Mouse (Mus musculus): ENCODE data around the gene Rpl9-ps6.

The Rpl9-ps6 gene

GRCm38 (mm10) chr19:32486106-32486724, 19.8 kb upstream of the Rpl9-ps6 start:
- in situ Hi-C loops (cut with MboI; ENCODE audit: unreplicated experiment in 2 of 2), result loop anchor here in 1 of 2 experiments (25.0 kb wide), 1 partner anchor 451 kb away; no protein-coding TSS in a partner anchor

- in situ Hi-C loops (cut with MboI; ENCODE audit: unreplicated experiment in 2 of 2), result loop anchor here in 1 of 2 experiments (25.0 kb wide), 1 partner anchor 452 kb away; no protein-coding TSS in a partner anchor
Measured at GRCm38 (mm10) chr19:32485681-32486105, 19.3 kb upstream of the Rpl9-ps6 start, which contains the start of gene Minpp1. TSS of gene Minpp1 (plus strand) at chr19:32485769.

DNA sequence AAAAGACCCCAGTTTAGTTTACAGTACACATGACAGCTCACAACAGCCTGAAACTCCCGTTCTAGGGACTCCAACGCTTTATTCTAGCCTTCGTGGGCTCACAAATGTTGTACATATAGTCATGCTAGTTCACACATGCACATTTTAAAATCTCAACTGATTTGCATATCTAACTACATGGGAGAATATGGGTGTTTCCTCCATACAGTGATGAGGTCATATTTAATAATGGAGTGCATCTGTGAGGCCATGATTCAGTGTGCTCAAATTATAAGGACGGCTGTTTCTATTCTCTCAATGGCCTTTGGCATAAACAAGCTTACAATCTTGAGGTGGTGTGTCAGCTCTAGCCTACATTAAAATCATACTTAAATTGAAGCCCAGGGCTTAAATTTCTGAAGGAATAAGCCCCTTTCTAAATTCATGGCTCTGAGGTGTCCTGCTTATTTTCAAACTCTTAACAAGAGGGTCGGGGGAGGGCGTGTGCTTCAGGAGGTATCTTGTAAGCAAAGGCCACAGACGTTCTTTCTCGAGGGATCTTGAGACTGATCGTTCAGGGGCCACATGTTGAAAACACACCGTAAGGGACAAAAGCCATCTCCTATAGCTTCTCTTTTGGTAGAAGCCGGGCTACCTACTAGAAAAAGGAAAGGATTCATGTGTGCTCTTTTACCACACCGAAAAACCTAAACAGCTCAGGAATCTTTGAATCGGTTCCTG, 18.7 kb upstream of the Rpl9-ps6 start:
- in situ Hi-C loops (cut with MboI; ENCODE audit: unreplicated experiment in 2 of 2), result loop anchor here in 1 of 2 experiments (25.0 kb wide), 1 partner anchor 452 kb away; no protein-coding TSS in a partner anchor

DNA sequence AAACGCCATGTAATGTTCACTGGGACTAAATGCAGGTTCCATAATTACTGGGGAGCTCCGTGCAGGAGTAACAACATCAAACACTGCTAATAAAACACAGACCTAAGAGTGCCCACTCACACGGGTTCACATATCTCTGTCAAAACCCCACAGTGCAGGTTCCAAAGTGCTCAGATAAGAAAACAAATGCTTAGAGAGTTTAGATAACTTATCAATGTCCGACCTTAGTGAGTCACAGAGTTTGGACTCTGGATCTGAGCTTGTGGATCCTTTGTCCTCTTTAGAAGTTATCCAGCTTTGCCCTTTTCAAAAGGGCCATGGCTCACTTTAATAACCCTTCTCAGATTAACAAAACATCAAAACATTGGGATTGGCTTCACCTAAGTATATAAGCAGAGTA, 15.1 kb upstream of the Rpl9-ps6 start:
- in situ Hi-C loops (cut with MboI; ENCODE audit: unreplicated experiment in 2 of 2), result loop anchor here in 1 of 2 experiments (25.0 kb wide), 1 partner anchor 456 kb away; no protein-coding TSS in a partner anchor

DNA sequence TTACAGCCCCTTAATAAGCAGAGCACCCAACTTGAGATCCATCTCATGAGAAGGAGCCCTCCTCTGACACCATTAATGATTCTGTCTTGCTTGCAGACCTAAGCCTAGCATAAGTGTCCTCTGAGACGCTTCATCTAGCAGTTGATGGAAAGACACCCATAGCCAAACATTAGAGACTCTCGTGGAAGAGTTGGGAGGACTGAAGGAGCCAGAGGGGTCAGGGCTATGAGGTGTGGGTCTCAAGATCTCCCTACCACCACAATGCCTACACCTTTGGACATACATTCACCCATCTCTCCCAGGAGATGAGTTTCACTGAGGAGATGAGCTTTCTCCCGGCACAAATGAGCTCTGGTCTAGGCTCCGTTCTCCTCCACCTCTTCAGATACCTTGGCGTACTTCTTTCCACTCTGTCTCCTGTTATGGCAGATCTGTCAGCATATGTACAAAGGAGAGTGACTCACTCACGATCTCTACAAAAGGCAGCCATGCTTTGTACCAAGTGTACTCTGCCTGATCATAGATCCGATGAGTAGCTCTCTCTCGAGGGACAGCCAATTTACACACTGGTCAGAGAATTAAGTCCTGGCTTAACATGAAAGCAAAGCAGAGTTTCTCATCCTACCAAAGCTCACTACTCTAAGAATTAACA, 14.5 kb upstream of the Rpl9-ps6 start:
- in situ Hi-C loops (cut with MboI; ENCODE audit: unreplicated experiment in 2 of 2), result loop anchor here in 1 of 2 experiments (25.0 kb wide), 1 partner anchor 456 kb away; no protein-coding TSS in a partner anchor

DNA sequence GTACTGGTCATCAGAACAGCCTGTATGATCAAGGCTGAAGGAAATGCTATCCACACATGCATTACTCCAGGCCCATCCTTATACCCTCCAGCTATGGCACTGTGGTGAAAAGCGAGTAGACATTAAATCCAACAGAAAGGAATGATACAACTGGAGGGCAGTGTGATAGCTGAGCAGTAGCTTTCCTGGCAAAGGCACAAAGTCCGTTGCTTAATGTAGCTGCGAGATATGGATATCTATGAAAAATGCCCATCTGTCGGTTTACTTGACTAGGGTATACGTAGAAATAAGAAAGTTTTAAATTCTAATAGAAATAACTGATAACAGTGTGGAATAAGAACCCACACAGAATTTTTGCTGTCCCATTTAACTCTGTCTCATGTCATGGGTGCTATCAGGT, 13.9 kb upstream of the Rpl9-ps6 start:
- in situ Hi-C loops (cut with MboI; ENCODE audit: unreplicated experiment in 2 of 2), result loop anchor here in 1 of 2 experiments (25.0 kb wide), 1 partner anchor 457 kb away; no protein-coding TSS in a partner anchor

- in situ Hi-C loops (cut with MboI; ENCODE audit: unreplicated experiment in 2 of 2), result loop anchor here (10.0 to 25.0 kb wide), 2 partner anchors 208 to 461 kb away; no protein-coding TSS in a partner anchor
Measured at GRCm38 (mm10) chr19:32476712-32477052, 10.3 kb upstream of the Rpl9-ps6 start.

DNA sequence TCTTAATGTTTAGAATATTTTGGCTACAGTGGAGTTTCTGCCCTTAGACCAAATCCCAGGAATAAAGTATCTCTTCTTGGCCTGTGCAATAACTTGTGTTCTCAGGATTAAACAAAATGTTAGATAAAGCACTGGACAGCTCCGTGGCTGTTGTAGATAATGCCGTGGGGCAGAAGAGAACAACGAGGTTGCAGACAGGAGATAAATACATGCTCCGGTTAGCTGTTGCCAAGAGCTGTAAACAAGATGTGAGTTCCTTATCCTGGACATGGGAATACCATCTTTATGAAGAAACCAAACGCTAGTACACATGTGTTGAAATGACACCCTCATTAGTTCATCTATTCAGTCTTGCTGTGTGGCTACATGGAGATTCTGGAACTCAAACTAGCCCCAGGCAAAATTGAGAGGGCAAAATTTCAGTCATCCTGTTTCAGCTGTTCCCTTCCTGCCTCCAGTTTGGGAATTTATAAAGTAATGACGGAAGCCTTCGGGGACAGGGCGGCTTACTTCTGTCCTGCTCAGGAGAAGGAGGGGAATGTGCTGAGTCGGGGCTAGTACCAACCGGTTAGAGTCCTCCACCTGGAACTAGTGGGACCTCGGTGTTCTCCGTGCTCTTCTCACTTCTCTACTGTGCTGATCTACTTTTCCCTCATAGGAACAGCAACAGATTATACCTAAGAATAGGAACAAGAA, 9.8 kb upstream of the Rpl9-ps6 start:
- in situ Hi-C loops (cut with MboI; ENCODE audit: unreplicated experiment in 2 of 2), result loop anchor here (10.0 to 25.0 kb wide), 2 partner anchors 209 to 461 kb away; no protein-coding TSS in a partner anchor

DNA sequence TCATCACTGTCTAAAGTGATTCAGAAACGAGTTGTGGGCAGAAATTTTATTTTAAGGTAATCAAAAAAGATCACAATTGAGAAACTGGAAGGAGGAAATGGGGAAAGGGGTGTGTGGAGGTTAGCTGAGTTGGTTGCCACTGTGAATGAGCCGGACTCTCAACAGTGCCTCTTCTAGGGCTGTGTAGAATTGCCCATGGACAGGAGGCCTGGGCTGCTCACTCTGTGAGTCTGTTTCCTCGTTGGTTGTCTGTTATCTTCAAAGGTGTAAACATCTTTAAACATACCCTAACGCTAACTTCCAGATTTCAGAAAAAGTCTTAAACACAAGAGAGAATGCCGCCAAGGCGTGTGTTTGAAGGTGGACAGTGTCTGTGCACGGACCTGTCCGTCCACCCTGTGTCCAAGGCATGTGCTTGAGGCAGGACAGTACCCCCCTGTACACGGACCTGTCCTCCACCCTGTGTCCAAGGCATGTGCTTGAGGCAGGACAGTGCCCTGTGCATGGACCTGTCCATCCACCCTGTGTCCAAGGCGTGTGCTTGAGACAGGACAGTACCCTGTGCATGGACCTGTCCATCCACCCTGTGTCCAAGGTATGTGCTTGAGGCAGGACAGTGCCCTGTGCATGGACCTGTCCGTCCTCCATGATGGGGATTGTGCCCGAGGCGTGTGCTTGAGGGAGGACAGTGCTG, 4.3 kb upstream of the Rpl9-ps6 start:
- in situ Hi-C loops (cut with MboI; ENCODE audit: unreplicated experiment in 2 of 2), result loop anchor here (10.0 to 25.0 kb wide), 2 partner anchors 214 to 1633 kb away; no protein-coding TSS in a partner anchor

GRCm38 (mm10) chr19:32470059-32470497, 3.7 kb upstream of the Rpl9-ps6 start:
- in situ Hi-C loops (cut with MboI; ENCODE audit: unreplicated experiment in 2 of 2), result loop anchor here (10.0 to 25.0 kb wide), 2 partner anchors 215 to 1633 kb away; no protein-coding TSS in a partner anchor

- in situ Hi-C loops (cut with MboI; ENCODE audit: unreplicated experiment in 2 of 2), result loop anchor here in 1 of 2 experiments (25.0 kb wide), 1 partner anchor 1630 kb away; no protein-coding TSS in a partner anchor
Measured at GRCm38 (mm10) chr19:32467325-32467724, 947 bp upstream of the Rpl9-ps6 start.

DNA sequence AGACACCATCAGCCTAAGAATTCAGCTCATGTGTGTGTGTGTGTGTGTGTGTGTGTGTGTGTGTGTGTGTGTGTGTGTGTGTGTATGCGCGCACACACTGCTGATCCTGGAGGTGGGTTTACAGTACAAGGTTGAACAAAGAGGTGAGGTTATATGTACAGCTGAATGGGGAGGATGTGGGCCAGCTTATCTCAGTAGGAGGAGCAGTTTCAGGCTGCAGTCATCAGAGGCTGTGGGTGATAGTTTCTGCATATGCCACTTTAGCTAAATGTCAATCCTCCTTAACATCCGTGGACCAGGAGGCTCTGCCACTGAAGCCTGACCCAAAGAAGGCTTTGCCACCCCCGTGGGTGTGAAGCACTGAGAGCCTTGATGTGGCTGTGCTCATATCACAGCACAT, 1.1 kb downstream of the Rpl9-ps6 start:
- in situ Hi-C loops (cut with MboI; ENCODE audit: unreplicated experiment in 2 of 2), result loop anchor here in 1 of 2 experiments (25.0 kb wide), 1 partner anchor 1628 kb away; no protein-coding TSS in a partner anchor

- in situ Hi-C loops (cut with MboI; ENCODE audit: unreplicated experiment in 2 of 2), result loop anchor here in 1 of 2 experiments (25.0 kb wide), 1 partner anchor 1626 kb away; no protein-coding TSS in a partner anchor
Measured at GRCm38 (mm10) chr19:32463037-32463436, 3.3 kb downstream of the Rpl9-ps6 start.

DNA sequence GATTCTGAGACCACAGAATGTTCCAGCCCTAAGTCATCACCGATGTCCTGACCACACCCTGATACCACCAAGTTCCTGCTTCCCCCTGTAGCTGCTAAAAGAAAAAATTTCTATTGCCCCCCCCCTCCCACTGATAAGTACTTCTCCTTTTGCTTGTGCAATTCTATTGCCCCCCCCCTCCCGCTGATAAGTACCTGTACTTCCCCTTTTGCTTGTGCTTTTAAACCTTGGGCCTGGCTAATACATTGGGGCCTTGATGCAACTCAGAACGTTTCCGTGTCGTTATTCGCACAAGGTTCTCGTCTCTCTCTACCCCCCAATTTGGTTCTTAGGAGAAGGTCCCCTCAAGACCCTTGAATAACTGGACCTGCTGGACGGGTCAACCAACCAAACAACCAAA, 8.7 kb downstream of the Rpl9-ps6 start:
- in situ Hi-C loops (cut with MboI; ENCODE audit: unreplicated experiment in 2 of 2), result loop anchor here in 1 of 2 experiments (25.0 kb wide), 1 partner anchor 1620 kb away; no protein-coding TSS in a partner anchor

DNA sequence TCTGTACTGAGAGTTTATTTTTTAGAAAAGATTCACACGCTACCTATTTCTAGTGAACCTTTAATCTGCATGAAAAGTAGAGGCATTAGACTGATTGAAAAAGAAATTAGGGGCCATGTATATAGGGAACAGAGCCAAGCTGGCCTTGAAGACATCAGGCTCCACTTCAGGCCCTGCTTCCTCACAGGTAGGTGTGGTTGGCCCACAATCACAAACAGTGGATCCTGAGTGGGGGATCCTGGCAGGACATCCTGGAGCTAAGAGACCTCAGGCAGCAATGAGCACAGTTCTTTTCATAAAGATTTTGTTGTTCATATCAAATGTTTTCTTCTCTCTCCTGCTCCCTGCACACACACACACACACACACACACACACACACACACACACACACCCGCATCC, 9.6 kb downstream of the Rpl9-ps6 start:
- in situ Hi-C loops (cut with MboI; ENCODE audit: unreplicated experiment in 2 of 2), result loop anchor here in 1 of 2 experiments (25.0 kb wide), 1 partner anchor 1619 kb away; no protein-coding TSS in a partner anchor

DNA sequence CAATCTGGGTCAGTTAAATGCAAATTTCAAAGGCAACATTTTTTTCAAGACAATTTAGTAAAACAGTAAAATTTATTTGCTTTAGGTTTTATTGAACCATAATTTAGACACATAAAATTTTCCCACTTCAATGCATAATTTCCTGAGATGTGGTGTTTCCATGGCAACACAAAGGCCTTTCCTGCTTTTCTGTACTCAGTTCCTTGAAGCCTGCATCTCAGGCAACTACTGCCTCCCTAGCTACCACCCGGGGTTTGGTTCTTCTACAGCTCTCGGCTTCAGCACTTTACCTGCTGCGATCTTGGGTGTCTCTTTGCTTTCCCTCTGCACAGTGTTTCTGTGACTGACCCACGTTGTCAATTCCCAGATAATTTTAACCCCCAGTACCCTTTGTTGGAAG, 14.1 kb downstream of the Rpl9-ps6 start:
- in situ Hi-C loops (cut with MboI; ENCODE audit: unreplicated experiment in 2 of 2), result loop anchor here in 1 of 2 experiments (25.0 kb wide), 1 partner anchor 1615 kb away; no protein-coding TSS in a partner anchor

DNA sequence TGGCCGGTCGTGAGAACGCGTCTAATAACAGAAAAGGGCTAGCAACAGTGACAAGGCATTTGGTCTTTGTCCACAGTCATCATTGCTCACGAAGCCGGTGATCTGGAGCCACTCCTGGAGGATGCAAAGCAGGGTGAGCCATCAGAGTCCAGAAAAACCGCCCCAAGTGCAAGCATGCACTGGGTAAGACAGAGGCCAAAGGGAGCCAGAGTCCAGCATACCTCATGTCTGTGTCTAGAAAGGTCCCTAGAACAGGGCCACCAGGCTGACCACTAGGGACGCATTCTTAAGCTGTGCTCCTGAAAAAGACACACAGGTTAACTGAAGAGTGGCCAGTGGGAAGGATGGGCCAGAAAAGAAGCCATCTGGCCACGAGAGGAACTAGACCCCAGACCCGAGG, 17.4 kb downstream of the Rpl9-ps6 start:
- in situ Hi-C loops (cut with MboI; ENCODE audit: unreplicated experiment in 2 of 2), result no loop called here

DNA sequence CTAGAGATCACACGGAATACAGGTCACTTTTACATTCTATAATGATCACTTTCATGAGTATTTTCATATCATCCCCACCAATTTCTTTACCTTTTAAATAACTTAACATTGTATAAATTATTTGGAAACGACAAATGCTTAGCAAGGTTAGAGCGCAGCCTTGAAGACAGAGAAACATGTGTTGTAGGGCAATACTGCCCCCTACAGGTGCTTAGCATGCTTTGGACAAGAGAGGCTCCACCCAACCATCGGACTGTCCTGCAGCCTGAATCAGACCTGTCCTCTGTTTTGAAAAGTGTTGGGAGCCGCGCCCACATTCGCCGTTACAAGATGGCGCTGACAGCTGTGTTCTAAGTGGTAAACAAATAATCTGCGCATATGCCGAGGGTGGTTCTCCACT, 24.8 kb downstream of the Rpl9-ps6 start:
- in situ Hi-C loops (cut with MboI; ENCODE audit: unreplicated experiment in 2 of 2), result loop anchor here in 1 of 2 experiments (5.0 kb wide), 1 partner anchor 469 kb away; no protein-coding TSS in a partner anchor

- in situ Hi-C loops (cut with MboI; ENCODE audit: unreplicated experiment in 2 of 2), result loop anchor here in 1 of 2 experiments (5.0 kb wide), 1 partner anchor 467 kb away; no protein-coding TSS in a partner anchor
Measured at GRCm38 (mm10) chr19:32439356-32439755, 27.0 kb downstream of the Rpl9-ps6 start.

Data from v-Abl transformed pro-B cells (cell line).